Mouse (Mus musculus) olfactory bulb, adult 2 months (tissue): ENCODE measurements around the gene Ptpn20.

Experiments used
- CTCF ChIP-seq: fragments of 200-500 bp; IDR thresholded peaks from 2 replicates; pipeline ENCODE4 v1.5.1; 2012; ENCODE audit warnings: low read depth, mild to moderate bottlenecking, low read length, moderate library complexity; ENCODE audit not compliant: insufficient read depth
- POLR2A ChIP-seq: fragments of 200-500 bp; IDR thresholded peaks from 2 replicates; pipeline ENCODE4 v1.6.1; 2012; ENCODE audit warnings: mild to moderate bottlenecking, low read depth, low read length, moderate library complexity; ENCODE audit not compliant: insufficient read depth

DNA sequence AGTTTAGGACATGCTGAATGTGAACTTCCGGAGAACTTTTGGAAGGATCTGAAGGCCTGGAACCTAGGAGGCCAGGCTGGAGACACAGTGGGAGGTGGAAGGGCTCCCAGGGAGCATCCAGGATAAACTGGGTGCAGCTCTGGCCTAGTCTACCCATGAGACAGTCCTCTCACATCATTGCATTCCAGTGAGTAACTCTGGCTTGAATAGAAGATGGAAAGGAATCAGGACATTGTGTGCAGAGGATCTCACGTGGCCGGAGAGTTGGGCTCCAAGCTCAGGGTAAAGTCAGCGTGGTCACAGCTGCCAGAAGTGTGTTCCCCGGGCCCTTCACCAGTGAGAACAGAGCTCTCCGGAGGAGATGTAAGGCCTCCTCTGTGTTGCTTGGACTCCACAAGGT lies 91.6 kb downstream of the Ptpn20 start:
- TF ChIP-seq CTCF (no peak), POLR2A (no peak)
